Mouse (Mus musculus): ENCODE measurements around the gene Nek1. TPM values are rescaled to one million over a fixed set of nuclear protein-coding genes. Genes with fewer than 3 reads are reported as not detected.
A peak's percentile ranks its signal among the peaks of the same experiment; 100 is the strongest.

Nek1 gene
- polyA plus RNA-seq, 1 experiment from 2014 or later, result 22.6 TPM

GRCm38 (mm10) chr8:60993639-60993986 lies 618 bp downstream of the Nek1 start:
- Histone ChIP-seq H3K27me3 (replicated peaks) (no peaks in the 10 kb centered on the region), H3K4me2 (replicated peaks) (peak overlapping the region; percentile 76), H3K36me3 (no peaks in the 10 kb centered on the region; the same call in 1 of the 2 replicates), H3K9ac (peak overlapping the region; percentile 66), H3K4me1 (peaks cover 6% of the 10 kb centered on the region; the same call in 1 of the 2 replicates), H3K27ac (no peak overlapping the region), H3K4me3 (peak overlapping the region; percentile 73), H3K9me3 (0 out of 2 replicates have a peak, but pooled peaks cover 7% of the 10 kb centered on the region)
- WGBS, result 7% methylated on average over 12 of the region's 12 CpGs
- ATAC-seq (ENCODE audit: low FRiP score, low read depth), result peak; percentile 35; the same call in 1 of the 2 replicates

GRCm38 (mm10) chr8:60996468-60996867 lies 3.5 kb downstream of the Nek1 start:
- no peak overlapping the region for H3K4me3 ChIP-seq
- no peak overlapping the region for H3K27ac ChIP-seq
- H3K27me3 ChIP-seq (replicated peaks), result no peaks in the 10 kb centered on the region
- no peak overlapping the region for H3K9ac ChIP-seq
- H3K4me2 ChIP-seq (replicated peaks), result no peak overlapping the region
- WGBS, result 85% methylated on average over 3 of the region's 3 CpGs
- H3K36me3 ChIP-seq, result no peaks in the 10 kb centered on the region; the same call in 1 of the 2 replicates
- 0 out of 2 replicates have a peak, but pooled peaks cover 7% of the 10 kb centered on the region for H3K9me3 ChIP-seq
- no peak for ATAC-seq (ENCODE audit: low FRiP score, low read depth)
- peaks cover 6% of the 10 kb centered on the region; the same call in 1 of the 2 replicates for H3K4me1 ChIP-seq

GRCm38 (mm10) chr8:61041951-61042350 lies 49.0 kb downstream of the Nek1 start:
- ATAC-seq (ENCODE audit: low FRiP score, low read depth), result peak; percentile 61; the same call in 1 of the 2 replicates
- H3K9me3 ChIP-seq, result no peaks in the 10 kb centered on the region
- no peak overlapping the region for H3K9ac ChIP-seq
- no peak overlapping the region for H3K4me3 ChIP-seq
- peaks cover 5% of the 10 kb centered on the region; the same call in 1 of the 2 replicates for H3K36me3 ChIP-seq
- H3K27me3 ChIP-seq (replicated peaks), result no peaks in the 10 kb centered on the region
- H3K27ac ChIP-seq, result no peak overlapping the region
- no peak overlapping the region for H3K4me2 ChIP-seq (replicated peaks)
- no peaks in the 10 kb centered on the region for H3K4me1 ChIP-seq

- no peak for ATAC-seq (ENCODE audit: low FRiP score, low read depth)
- Histone ChIP-seq H3K36me3 (no peaks in the 10 kb centered on the region), H3K4me3 (no peak overlapping the region), H3K27ac (no peak overlapping the region), H3K9ac (no peak overlapping the region), H3K27me3 (replicated peaks) (no peaks in the 10 kb centered on the region), H3K9me3 (no peaks in the 10 kb centered on the region), H3K4me1 (no peaks in the 10 kb centered on the region), H3K4me2 (replicated peaks) (no peak overlapping the region)
- 88% methylated on average over 4 of the region's 4 CpGs for WGBS
These were observed 50.9 kb downstream of the Nek1 start for GRCm38 (mm10) chr8:61043874-61044273.

- no peak overlapping the region for H3K27ac ChIP-seq
- WGBS, result 96% methylated on average over 1 of the region's 1 CpGs
- no peak overlapping the region for H3K9ac ChIP-seq
- no peak overlapping the region for H3K4me2 ChIP-seq (replicated peaks)
- no peaks in the 10 kb centered on the region for H3K9me3 ChIP-seq
- peaks cover 5% of the 10 kb centered on the region; the same call in 1 of the 2 replicates for H3K36me3 ChIP-seq
- H3K4me1 ChIP-seq, result no peaks in the 10 kb centered on the region
- no peaks in the 10 kb centered on the region for H3K27me3 ChIP-seq (replicated peaks)
- H3K4me3 ChIP-seq, result no peak overlapping the region
- ATAC-seq (ENCODE audit: low FRiP score, low read depth), result no peak
These were observed 53.8 kb downstream of the Nek1 start for GRCm38 (mm10) chr8:61046816-61047215.

- no peaks in the 10 kb centered on the region for H3K4me1 ChIP-seq
- 81% methylated on average over 1 of the region's 1 CpGs for WGBS
- H3K27ac ChIP-seq, result no peak overlapping the region
- H3K9me3 ChIP-seq, result no peaks in the 10 kb centered on the region
- no peak for ATAC-seq (ENCODE audit: low FRiP score, low read depth)
- H3K36me3 ChIP-seq, result peaks cover 5% of the 10 kb centered on the region; the same call in 1 of the 2 replicates
- H3K4me2 ChIP-seq (replicated peaks), result no peak overlapping the region
- H3K4me3 ChIP-seq, result no peak overlapping the region
- H3K9ac ChIP-seq, result no peak overlapping the region
- H3K27me3 ChIP-seq (replicated peaks), result no peaks in the 10 kb centered on the region
These were observed 60.0 kb downstream of the Nek1 start for GRCm38 (mm10) chr8:61053017-61053416.

GRCm38 (mm10) chr8:61054313-61054712 lies 61.3 kb downstream of the Nek1 start:
- no peak for ATAC-seq (ENCODE audit: low FRiP score, low read depth)
- 94% methylated on average over 5 of the region's 5 CpGs for WGBS
- no peaks in the 10 kb centered on the region for H3K4me1 ChIP-seq
- no peak overlapping the region for H3K4me3 ChIP-seq
- H3K4me2 ChIP-seq (replicated peaks), result no peak overlapping the region
- H3K9me3 ChIP-seq, result no peaks in the 10 kb centered on the region
- no peaks in the 10 kb centered on the region for H3K27me3 ChIP-seq (replicated peaks)
- H3K36me3 ChIP-seq, result peaks cover 5% of the 10 kb centered on the region; the same call in 1 of the 2 replicates
- H3K9ac ChIP-seq, result no peak overlapping the region
- no peak overlapping the region for H3K27ac ChIP-seq

- Histone ChIP-seq H3K9me3 (no peaks in the 10 kb centered on the region), H3K9ac (no peak overlapping the region), H3K4me2 (replicated peaks) (no peak overlapping the region), H3K36me3 (no peaks in the 10 kb centered on the region), H3K27ac (no peak overlapping the region), H3K4me3 (no peak overlapping the region), H3K4me1 (no peaks in the 10 kb centered on the region), H3K27me3 (replicated peaks) (no peaks in the 10 kb centered on the region)
- WGBS, result 41% methylated on average over 3 of the region's 3 CpGs
- no peak for ATAC-seq (ENCODE audit: low FRiP score, low read depth)
These were observed 64.0 kb downstream of the Nek1 start for GRCm38 (mm10) chr8:61056997-61057396.

GRCm38 (mm10) chr8:61059143-61059542 lies 66.1 kb downstream of the Nek1 start:
- no peak overlapping the region for H3K4me2 ChIP-seq (replicated peaks)
- no peaks in the 10 kb centered on the region for H3K9me3 ChIP-seq
- H3K27me3 ChIP-seq (replicated peaks), result no peaks in the 10 kb centered on the region
- H3K27ac ChIP-seq, result no peak overlapping the region
- no peak overlapping the region for H3K9ac ChIP-seq
- no peak for ATAC-seq (ENCODE audit: low FRiP score, low read depth)
- no peaks in the 10 kb centered on the region for H3K4me1 ChIP-seq
- H3K36me3 ChIP-seq, result no peaks in the 10 kb centered on the region
- no peak overlapping the region for H3K4me3 ChIP-seq

- no peaks in the 10 kb centered on the region for H3K9me3 ChIP-seq
- no peaks in the 10 kb centered on the region for H3K36me3 ChIP-seq
- no peak for ATAC-seq (ENCODE audit: low FRiP score, low read depth)
- 91% methylated on average over 7 of the region's 7 CpGs for WGBS
- H3K4me2 ChIP-seq (replicated peaks), result no peak overlapping the region
- H3K9ac ChIP-seq, result no peak overlapping the region
- no peak overlapping the region for H3K4me3 ChIP-seq
- no peak overlapping the region for H3K27ac ChIP-seq
- no peaks in the 10 kb centered on the region for H3K27me3 ChIP-seq (replicated peaks)
- H3K4me1 ChIP-seq, result no peaks in the 10 kb centered on the region
These were observed 67.4 kb downstream of the Nek1 start for GRCm38 (mm10) chr8:61060412-61060811.

- Histone ChIP-seq H3K36me3 (peaks cover 14% of the 10 kb centered on the region), H3K4me3 (no peak overlapping the region), H3K4me2 (replicated peaks) (no peak overlapping the region), H3K9me3 (no peaks in the 10 kb centered on the region), H3K9ac (no peak overlapping the region), H3K27ac (no peak overlapping the region), H3K4me1 (no peaks in the 10 kb centered on the region), H3K27me3 (replicated peaks) (no peaks in the 10 kb centered on the region)
- ATAC-seq (ENCODE audit: low FRiP score, low read depth), result no peak
These were observed 82.1 kb downstream of the Nek1 start for GRCm38 (mm10) chr8:61075059-61075458.

- H3K27me3 ChIP-seq (replicated peaks), result no peaks in the 10 kb centered on the region
- ATAC-seq (ENCODE audit: low FRiP score, low read depth), result no peak
- H3K4me1 ChIP-seq, result no peaks in the 10 kb centered on the region
- 90% methylated on average over 4 of the region's 4 CpGs for WGBS
- peaks cover 10% of the 10 kb centered on the region for H3K36me3 ChIP-seq
- H3K4me2 ChIP-seq (replicated peaks), result no peak overlapping the region
- no peak overlapping the region for H3K27ac ChIP-seq
- H3K9me3 ChIP-seq, result no peaks in the 10 kb centered on the region
- no peak overlapping the region for H3K4me3 ChIP-seq
- no peak overlapping the region for H3K9ac ChIP-seq
These were observed 117.5 kb downstream of the Nek1 start for GRCm38 (mm10) chr8:61110496-61110895.

GRCm38 (mm10) chr8:61111940-61112339 lies 118.9 kb downstream of the Nek1 start:
- Histone ChIP-seq H3K4me1 (no peaks in the 10 kb centered on the region), H3K4me2 (replicated peaks) (no peak overlapping the region), H3K27ac (no peak overlapping the region), H3K27me3 (replicated peaks) (no peaks in the 10 kb centered on the region), H3K36me3 (peaks cover 8% of the 10 kb centered on the region), H3K9me3 (no peaks in the 10 kb centered on the region), H3K9ac (no peak overlapping the region), H3K4me3 (no peak overlapping the region)
- 98% methylated on average over 4 of the region's 4 CpGs for WGBS
- ATAC-seq (ENCODE audit: low FRiP score, low read depth), result no peak
